Mouse (Mus musculus) megakaryocyte, embryonic 14.5 days (primary cell): Measurements from ENCODE around the gene Nxf1.
"Not testable (repeated sequence)": the region's sequence is repeated elsewhere in the genome, so short reads cannot be mapped to it uniquely, and the experiment has no call there.

ENCODE experiments used
- FLI1 ChIP-seq: IDR thresholded peaks from 2 replicates; pipeline ENCODE4 v1.6.1; 2012; ENCODE audit warnings: low read length, inconsistent platforms, mixed read lengths
- GATA1 ChIP-seq: IDR thresholded peaks from 3 replicates; pipeline ENCODE4 v1.6.1; 2012; ENCODE audit warnings: mixed read lengths, low read length, inconsistent platforms, borderline replicate concordance

- TF ChIP-seq GATA1, FLI1: not testable (repeated sequence)
Measured at GRCm38 (mm10) chr19:8719037-8719436, 37.8 kb upstream of the Nxf1 start.
